12 mouse cellular contexts compared by ENCODE assay signal in genomic region chr8:70181212-70181902, GRCm38 (mm10). TPM values are rescaled to one million over a fixed set of nuclear protein-coding genes. Genes with fewer than 3 reads are reported as not detected.
A peak's percentile ranks its signal among the peaks of the same experiment; 100 is the strongest.
DNase-seq lines count a peak whose midpoint lies in the region; ATAC-seq and TF ChIP-seq lines count a peak whose summit lies in the region.
"Had no signal": no experiment of that assay in that cellular context is flagged by ENCODE, and none has a peak within 500 bp of the region (broad histone marks: within the 10 kb centered on the region; RNA-seq: fewer than 3 reads in every experiment).

No protein-coding gene starts in this region.

- 66% methylated on average over 16 of the region's 16 CpGs for WGBS in intestine, postnatal 0 days
- 60% methylated on average over 16 of the region's 16 CpGs for WGBS in liver, embryonic 16.5 days (ENCODE audit: insufficient replicate concordance)

- H3K36me3 ChIP-seq in intestine, postnatal 0 days (ENCODE audit: control insufficient read depth, insufficient read depth): peaks cover 54% of the 10 kb centered on the region
- H3K36me3 ChIP-seq in liver, embryonic 16.5 days (ENCODE audit: control insufficient read depth, insufficient read depth): peaks cover 2% of the 10 kb centered on the region

- TF ChIP-seq CTCF in intestine, postnatal 0 days (IDR thresholded peaks at IDR 0.05; ENCODE audit: low read depth): no peak

- DNase-seq in kidney, postnatal 10 days: peak; percentile 8
- DNase-seq in kidney, adult 18-20 months: no peak
- peak; percentile 54 for DNase-seq in c-Kit-positive CD71-positive TER-119-negative erythroid progenitor cells, embryonic 14.5 days (ENCODE audit: low read depth)
- no peak for DNase-seq in cerebellum, postnatal 36 days
- no peak for DNase-seq in layer of hippocampus, adult 11-12 months (ENCODE audit: low spot score)
- DNase-seq: adrenal gland, postnatal 14 days; heart, postnatal 36 days; thymus, postnatal 4 days had no signal

- 0 out of 2 replicates have a peak, but pooled peaks cover 2% of the 10 kb centered on the region for H3K4me1 ChIP-seq in intestine, postnatal 0 days (replicated peaks; ENCODE audit: control insufficient read depth, insufficient read depth, low read length)
- H3K4me1 ChIP-seq in liver, embryonic 16.5 days (ENCODE audit: control insufficient read depth, low read depth, low read length): peaks cover 15% of the 10 kb centered on the region
- H3K4me1 ChIP-seq: neural tube, embryonic 12.5 days had no signal

- H3K9me3 ChIP-seq in intestine, postnatal 0 days (ENCODE audit: control insufficient read depth): no peaks in the 10 kb centered on the region
- H3K9me3 ChIP-seq in liver, embryonic 16.5 days (replicated peaks; ENCODE audit: control insufficient read depth, low read length): no peaks in the 10 kb centered on the region
- H3K9me3 ChIP-seq: kidney, embryonic 15.5 days; neural tube, embryonic 12.5 days had no signal

- no peak overlapping the region; the same call in 1 of the 2 replicates for H3K27ac ChIP-seq in intestine, postnatal 0 days (ENCODE audit: low read depth, low read length)
- H3K27ac ChIP-seq in liver, embryonic 16.5 days (ENCODE audit: low read length): peak overlapping the region; percentile 4; the same call in 1 of the 2 replicates
- H3K27ac ChIP-seq: kidney, embryonic 15.5 days; neural tube, embryonic 12.5 days had no signal

- no peak overlapping the region for H3K4me3 ChIP-seq in intestine, postnatal 0 days (ENCODE audit: low read depth, low read length)
- H3K4me3 ChIP-seq in liver, embryonic 16.5 days (ENCODE audit: low read depth, low read length): no peak overlapping the region
- H3K4me3 ChIP-seq: kidney, embryonic 15.5 days; neural tube, embryonic 12.5 days had no signal

- peak overlapping the region; percentile 37 for H3K9ac ChIP-seq in intestine, postnatal 0 days (ENCODE audit: low read depth, low read length)
- peak overlapping the region; percentile 5; the same call in 1 of the 2 replicates for H3K9ac ChIP-seq in liver, embryonic 16.5 days (ENCODE audit: low read depth, low read length)
- H3K9ac ChIP-seq: kidney, embryonic 15.5 days; neural tube, embryonic 12.5 days had no signal

- H3K4me2 ChIP-seq in intestine, postnatal 0 days (replicated peaks; ENCODE audit: low read depth): no peak overlapping the region
- peak overlapping the region; percentile 7; the same call in 1 of the 2 replicates for H3K4me2 ChIP-seq in liver, embryonic 16.5 days (ENCODE audit: low read depth, low read length)
- H3K4me2 ChIP-seq: kidney, embryonic 15.5 days; neural tube, embryonic 12.5 days had no signal

- no peaks in the 10 kb centered on the region for H3K27me3 ChIP-seq in intestine, postnatal 0 days (replicated peaks; ENCODE audit: control insufficient read depth, insufficient read depth, low read length)
- H3K27me3 ChIP-seq in liver, embryonic 16.5 days (ENCODE audit: control insufficient read depth, insufficient read depth, low read depth, low read length): no peaks in the 10 kb centered on the region
- H3K27me3 ChIP-seq: kidney, embryonic 15.5 days; neural tube, embryonic 12.5 days had no signal

- ATAC-seq in intestine, postnatal 0 days: no peak
- ATAC-seq in liver, embryonic 16.5 days (ENCODE audit: low read depth): peak; percentile 86

RNA-seq across cellular contexts. Expression of gene Tmem161a, which starts 9.2 kb away (rescaled TPM):
- polyA plus RNA-seq in intestine, postnatal 0 days (2015; fragmentation: Nextera tagmentation; extraction: Ambion mirVana): 40.0 and 42.0 TPM in 2 replicates
- polyA plus RNA-seq in liver, embryonic 16.5 days (2015; fragmentation: Nextera tagmentation; extraction: Ambion mirVana): 26.8 and 28.4 TPM in 2 replicates

RNA-seq across cellular contexts. Expression of gene Slc25a42, which starts 30.7 kb away (rescaled TPM):
- polyA plus RNA-seq in intestine, postnatal 0 days (2015; fragmentation: Nextera tagmentation; extraction: Ambion mirVana): 12.0 and 12.2 TPM in 2 replicates
- 8.4 and 12.0 TPM in 2 replicates for polyA plus RNA-seq in liver, embryonic 16.5 days (2015; fragmentation: Nextera tagmentation; extraction: Ambion mirVana)

RNA-seq across cellular contexts. Expression of gene Mef2b, which starts 41.8 kb away (rescaled TPM):
- polyA plus RNA-seq in intestine, postnatal 0 days (2015; fragmentation: Nextera tagmentation; extraction: Ambion mirVana): 0.12 TPM in 1 of 2 replicates, not detected in the other
- not detected in 2 replicates for polyA plus RNA-seq in liver, embryonic 16.5 days (2015; fragmentation: Nextera tagmentation; extraction: Ambion mirVana)

RNA-seq across cellular contexts. Expression of gene Borcs8, which starts 42.1 kb away (rescaled TPM):
- polyA plus RNA-seq in intestine, postnatal 0 days (2015; fragmentation: Nextera tagmentation; extraction: Ambion mirVana): 29.2 and 32.5 TPM in 2 replicates
- 21.4 and 23.4 TPM in 2 replicates for polyA plus RNA-seq in liver, embryonic 16.5 days (2015; fragmentation: Nextera tagmentation; extraction: Ambion mirVana)

RNA-seq across cellular contexts. Expression of gene Rfxank, which starts 42.4 kb away (rescaled TPM):
- 11.1 and 11.2 TPM in 2 replicates for polyA plus RNA-seq in intestine, postnatal 0 days (2015; fragmentation: Nextera tagmentation; extraction: Ambion mirVana)
- polyA plus RNA-seq in liver, embryonic 16.5 days (2015; fragmentation: Nextera tagmentation; extraction: Ambion mirVana): 7.4 TPM in 2 replicates

Comparison
In these comparisons a context has a peak if more than half of its experiments do, and no peak if none do; other contexts are left out.
1. DNase-seq: peak in kidney, postnatal 10 days (single experiment) and c-Kit-positive CD71-positive TER-119-negative erythroid progenitor cells, embryonic 14.5 days (single experiment); none in kidney, adult 18-20 months (single experiment), cerebellum, postnatal 36 days (0 of 2) and layer of hippocampus, adult 11-12 months (single experiment).